Mouse (Mus musculus) neural tube, embryonic 15.5 days (tissue): Measurements from ENCODE around the gene Uox. TPM values are rescaled to one million over a fixed set of nuclear protein-coding genes. Genes with fewer than 3 reads are reported as not detected.

Source experiments
- ATAC-seq: fragments of 200-750 bp; cut with Nextera tagmentation; 2 replicates; pipeline ENCODE4 v1.8.0; 2017; ENCODE audit warnings: mild to moderate bottlenecking, moderate TSS enrichment, moderate library complexity; ENCODE audit not compliant: low FRiP score
- H3K27ac ChIP-seq: fragments of 300-500 bp; sonication (generic); replicated peaks from 2 replicates; pipeline ENCODE4 v1.5.1; 2015; ENCODE audit warnings: mild to moderate bottlenecking, inconsistent platforms
- H3K27me3 ChIP-seq: fragments of 300-500 bp; sonication (generic); replicated peaks from 2 replicates; pipeline ENCODE4 v1.6.1; 2015; ENCODE audit warnings: inconsistent platforms
- H3K36me3 ChIP-seq: fragments of 300-500 bp; sonication (generic); 2 replicates; pipeline ENCODE4 v1.6.1; 2015; ENCODE audit warnings: inconsistent platforms
- H3K4me1 ChIP-seq: fragments of 300-500 bp; sonication (generic); 2 replicates; pipeline ENCODE4 v1.6.1; 2015; ENCODE audit warnings: inconsistent platforms
- H3K4me2 ChIP-seq: fragments of 300-500 bp; sonication (generic); 2 replicates; pipeline ENCODE4 v1.6.1; 2015; ENCODE audit warnings: inconsistent platforms, mild to moderate bottlenecking, moderate library complexity
- H3K4me3 ChIP-seq: fragments of 300-500 bp; sonication (generic); replicated peaks from 2 replicates; pipeline ENCODE4 v1.5.1; 2015; ENCODE audit warnings: mild to moderate bottlenecking, inconsistent platforms
- H3K9ac ChIP-seq: fragments of 300-500 bp; sonication (generic); replicated peaks from 2 replicates; pipeline ENCODE4 v1.6.1; 2015; ENCODE audit warnings: mild to moderate bottlenecking, inconsistent platforms
- H3K9me3 ChIP-seq: fragments of 300-500 bp; sonication (generic); replicated peaks from 2 replicates; pipeline ENCODE4 v1.6.1; 2016; ENCODE audit warnings: inconsistent platforms
- WGBS: fragments of 180-500 bp; shearing (Covaris S2); methylation state at CpG from one replicate; pipeline ENCODE4 v1.1.7; 2015; ENCODE audit warnings: mixed read lengths; 5-methylcytosine and 5-hydroxymethylcytosine counted together
- polyA plus RNA-seq: library from polyadenylated mRNA; unstranded; fragments of >200 nt; fragmentation: Nextera tagmentation; extraction: Ambion mirVana; gene quantifications from 2 replicates; pipeline ENCODE4 v1.2.1, GENCODE M21; 2015

The Uox gene
- polyA plus RNA-seq, 1 experiment from 2014 or later: not detected

GRCm38 (mm10) chr3:146661001-146661400, 90.8 kb downstream of the Uox start:
- no peak overlapping the region for H3K4me2 ChIP-seq
- no peaks in the 10 kb centered on the region for H3K27me3 ChIP-seq
- no peak overlapping the region for H3K4me3 ChIP-seq
- no peak for ATAC-seq
- no peak overlapping the region for H3K9ac ChIP-seq
- H3K9me3 ChIP-seq: no peaks in the 10 kb centered on the region
- H3K36me3 ChIP-seq: no peaks in the 10 kb centered on the region
- 73% methylated on average over 6 of the region's 6 CpGs for WGBS
- no peak overlapping the region for H3K27ac ChIP-seq
- no peaks in the 10 kb centered on the region for H3K4me1 ChIP-seq

GRCm38 (mm10) chr3:146661907-146662306, 91.7 kb downstream of the Uox start:
- Histone ChIP-seq H3K27me3 (no peaks in the 10 kb centered on the region), H3K4me2 (no peak overlapping the region), H3K9me3 (no peaks in the 10 kb centered on the region), H3K9ac (no peak overlapping the region), H3K4me1 (no peaks in the 10 kb centered on the region), H3K4me3 (no peak overlapping the region), H3K36me3 (no peaks in the 10 kb centered on the region), H3K27ac (no peak overlapping the region)
- WGBS: 81% methylated on average over 7 of the region's 7 CpGs
- no peak for ATAC-seq

- Histone ChIP-seq H3K9ac (no peak overlapping the region), H3K9me3 (no peaks in the 10 kb centered on the region), H3K27ac (no peak overlapping the region), H3K4me3 (no peak overlapping the region), H3K36me3 (no peaks in the 10 kb centered on the region), H3K4me2 (no peak overlapping the region), H3K4me1 (no peaks in the 10 kb centered on the region), H3K27me3 (no peaks in the 10 kb centered on the region)
- 69% methylated on average over 2 of the region's 2 CpGs for WGBS
- no peak for ATAC-seq
Measured at GRCm38 (mm10) chr3:146671121-146671520, 100.9 kb downstream of the Uox start.

GRCm38 (mm10) chr3:146675101-146675500, 104.9 kb downstream of the Uox start:
- no peaks in the 10 kb centered on the region for H3K36me3 ChIP-seq
- H3K27me3 ChIP-seq: no peaks in the 10 kb centered on the region
- no peaks in the 10 kb centered on the region for H3K9me3 ChIP-seq
- WGBS: 91% methylated on average over 1 of the region's 1 CpGs
- no peak overlapping the region for H3K9ac ChIP-seq
- H3K27ac ChIP-seq: no peak overlapping the region
- no peak overlapping the region for H3K4me2 ChIP-seq
- no peak for ATAC-seq
- H3K4me3 ChIP-seq: no peak overlapping the region
- H3K4me1 ChIP-seq: no peaks in the 10 kb centered on the region

- no peak overlapping the region for H3K9ac ChIP-seq
- ATAC-seq: no peak
- no peak overlapping the region for H3K4me3 ChIP-seq
- no peaks in the 10 kb centered on the region for H3K9me3 ChIP-seq
- 96% methylated on average over 4 of the region's 4 CpGs for WGBS
- no peaks in the 10 kb centered on the region for H3K4me1 ChIP-seq
- no peak overlapping the region for H3K4me2 ChIP-seq
- H3K36me3 ChIP-seq: no peaks in the 10 kb centered on the region
- H3K27ac ChIP-seq: no peak overlapping the region
- no peaks in the 10 kb centered on the region for H3K27me3 ChIP-seq
Measured at GRCm38 (mm10) chr3:146676193-146676592, 106.0 kb downstream of the Uox start.

GRCm38 (mm10) chr3:146679646-146680045, 109.4 kb downstream of the Uox start:
- no peak overlapping the region for H3K4me3 ChIP-seq
- H3K4me2 ChIP-seq: no peak overlapping the region
- no peaks in the 10 kb centered on the region for H3K9me3 ChIP-seq
- peaks cover 7% of the 10 kb centered on the region; the same call in 1 of the 2 replicates for H3K27me3 ChIP-seq
- peaks cover 12% of the 10 kb centered on the region; the same call in 1 of the 2 replicates for H3K4me1 ChIP-seq
- WGBS: 95% methylated on average over 16 of the region's 16 CpGs
- no peak for ATAC-seq
- no peaks in the 10 kb centered on the region for H3K36me3 ChIP-seq
- H3K9ac ChIP-seq: no peak overlapping the region
- no peak overlapping the region for H3K27ac ChIP-seq

- H3K4me3 ChIP-seq: no peak overlapping the region
- WGBS: 93% methylated on average over 13 of the region's 13 CpGs
Measured at GRCm38 (mm10) chr3:146680625-146681024, 110.4 kb downstream of the Uox start.

GRCm38 (mm10) chr3:146681696-146682095, 111.5 kb downstream of the Uox start:
- ATAC-seq: no peak
- Histone ChIP-seq H3K9ac (no peak overlapping the region), H3K4me2 (peak overlapping the region; percentile 51), H3K4me3 (peak overlapping the region; percentile 28), H3K9me3 (no peaks in the 10 kb centered on the region), H3K36me3 (no peaks in the 10 kb centered on the region), H3K4me1 (peaks cover 21% of the 10 kb centered on the region), H3K27me3 (peaks cover 17% of the 10 kb centered on the region; the same call in 1 of the 2 replicates), H3K27ac (no peak overlapping the region)
- 55% methylated on average over 8 of the region's 8 CpGs for WGBS

More at GRCm38 (mm10) chr3:146680625-146681024, 110.4 kb downstream of the Uox start:
- Histone ChIP-seq H3K4me2 (no peak overlapping the region), H3K9me3 (no peaks in the 10 kb centered on the region), H3K9ac (no peak overlapping the region), H3K27me3 (peaks cover 11% of the 10 kb centered on the region; the same call in 1 of the 2 replicates), H3K4me1 (peaks cover 20% of the 10 kb centered on the region), H3K36me3 (no peaks in the 10 kb centered on the region), H3K27ac (no peak overlapping the region)
- no peak for ATAC-seq

Other genes with a start within 250 kb of the Uox start
- 16.7 and 19.3 TPM in 2 replicates for gene Ssx2ip, start 165.8 kb upstream of the Uox start, polyA plus RNA-seq
- 5.3 and 5.7 TPM in 2 replicates for gene Ctbs, start 120.6 kb upstream of the Uox start, polyA plus RNA-seq
- 4.3 and 5.6 TPM in 2 replicates for gene Spata1, start 70.7 kb upstream of the Uox start, polyA plus RNA-seq
- gene Gng5, start 70.6 kb upstream of the Uox start, polyA plus RNA-seq: 363 and 428 TPM in 2 replicates
- 35.2 and 40.6 TPM in 2 replicates for gene Rpf1, start 49.0 kb upstream of the Uox start, polyA plus RNA-seq
- gene Dnase2b, start 45.2 kb downstream of the Uox start, polyA plus RNA-seq: not detected in 2 replicates
- gene 4930503B20Rik, start 80.9 kb downstream of the Uox start, polyA plus RNA-seq: not detected in 2 replicates
- 0.46 and 0.63 TPM in 2 replicates for gene Samd13, start 115.2 kb downstream of the Uox start, polyA plus RNA-seq
- 169 and 193 TPM in 2 replicates for gene Prkacb, start 242.6 kb downstream of the Uox start, polyA plus RNA-seq